Comparison of ENCODE assay signal across 20 mouse cellular contexts in the genomic region with DNA sequence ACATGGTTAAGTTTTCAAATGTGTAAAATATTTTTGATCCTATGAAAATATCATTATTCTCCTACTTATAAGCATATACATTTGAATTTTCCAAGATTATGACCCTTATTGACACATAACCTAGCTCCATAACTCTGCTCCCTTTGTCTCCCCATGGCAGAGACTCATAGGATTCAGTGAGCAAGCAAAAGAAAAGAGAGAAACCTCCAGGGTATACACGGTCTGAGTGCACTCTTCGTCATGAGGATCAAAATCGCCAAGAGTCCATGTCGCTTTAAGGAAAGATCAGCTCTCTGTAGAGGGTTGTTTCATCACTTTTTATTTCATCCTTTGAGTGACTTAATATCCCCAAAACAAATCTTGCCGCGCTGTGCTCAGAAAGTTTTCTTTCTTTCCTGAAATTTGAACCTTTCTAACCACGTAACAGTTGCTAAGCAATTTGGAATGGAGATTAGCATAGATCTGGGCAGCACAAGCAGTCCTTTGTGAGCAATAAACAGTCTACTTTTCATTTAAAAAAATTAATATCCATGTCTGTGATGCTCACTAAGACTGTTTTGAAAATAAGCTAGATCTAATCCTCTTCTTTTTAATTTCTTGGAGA.
A peak's percentile ranks its signal among the peaks of the same experiment; 100 is the strongest.
DNase-seq lines count a peak whose midpoint lies in the region; ATAC-seq and TF ChIP-seq lines count a peak whose summit lies in the region.
"Had no signal": no experiment of that assay in that cellular context is flagged by ENCODE, and none has a peak within 500 bp of the region (broad histone marks: within the 10 kb centered on the region; RNA-seq: fewer than 3 reads in every experiment).

No protein-coding gene starts in this region.

- 0 out of 2 replicates have a peak, but pooled peaks have one; percentile 69 for ATAC-seq in embryonic facial prominence, embryonic 13.5 days (ENCODE audit: insufficient number of reproducible peaks, insufficient read depth, low FRiP score, low TSS enrichment, low read depth)
- ATAC-seq in midbrain, embryonic 13.5 days = peak; percentile 64
- no peak for ATAC-seq in intestine, postnatal 0 days
- ATAC-seq: forebrain, embryonic 16.5 days had no signal

- H3K36me3 ChIP-seq in embryonic facial prominence, embryonic 13.5 days = no peaks in the 10 kb centered on the region
- no peaks in the 10 kb centered on the region for H3K36me3 ChIP-seq in midbrain, embryonic 13.5 days
- H3K36me3 ChIP-seq in intestine, postnatal 0 days (ENCODE audit: control insufficient read depth, insufficient read depth) = no peaks in the 10 kb centered on the region
- H3K36me3 ChIP-seq: neural tube, embryonic 12.5 days had no signal

- DNase-seq in gastrocnemius, adult 2 months = no peak
- no peak for DNase-seq in gastrocnemius, adult 8-10 months (ENCODE audit: low spot score in 2 of 2)
- peak; percentile 37 for DNase-seq in brain, embryonic 14.5 days (ENCODE audit: low read depth)
- no peak for DNase-seq in testis, postnatal 14 days (ENCODE audit: low spot score)
- DNase-seq in heart, postnatal 4 days = no peak
- DNase-seq: adrenal gland, postnatal 36 days; cerebellum, postnatal 25 days; gastrocnemius, postnatal 14 days; kidney, adult 8-10 months; kidney, postnatal 4 days; lung, adult 2 months; lung, postnatal 4 days; thymus, postnatal 4 days had no signal

- intact Hi-C loops in gastrocnemius, adult 2 months (cut with DNase I) = no loop called here

- peak overlapping the region; percentile 23 for H3K4me2 ChIP-seq in embryonic facial prominence, embryonic 13.5 days
- H3K4me2 ChIP-seq in midbrain, embryonic 13.5 days (replicated peaks) = 0 out of 2 replicates have a peak overlapping the region, but pooled peaks have one; percentile 15
- H3K4me2 ChIP-seq in intestine, postnatal 0 days (replicated peaks; ENCODE audit: low read depth) = no peak overlapping the region
- H3K4me2 ChIP-seq: liver, embryonic 11.5 days; neural tube, embryonic 12.5 days had no signal

- H3K27ac ChIP-seq in gastrocnemius, adult 2 months = no peak overlapping the region
- no peak overlapping the region; the same call in 1 of the 2 replicates for H3K27ac ChIP-seq in embryonic facial prominence, embryonic 13.5 days
- H3K27ac ChIP-seq in midbrain, embryonic 13.5 days = no peak overlapping the region
- H3K27ac ChIP-seq in intestine, postnatal 0 days (ENCODE audit: low read depth, low read length) = no peak overlapping the region
- H3K27ac ChIP-seq: neural tube, embryonic 12.5 days had no signal

- no peak for TF ChIP-seq POLR2A in brain, embryonic 14.5 days (IDR thresholded peaks at IDR 0.05; ENCODE audit: borderline replicate concordance, extremely low read depth, insufficient read depth, insufficient read length, poor library complexity, severe bottlenecking)

- peak overlapping the region; percentile 43 for H3K4me3 ChIP-seq in gastrocnemius, adult 2 months
- peak overlapping the region; percentile 1; the same call in 1 of the 2 replicates for H3K4me3 ChIP-seq in embryonic facial prominence, embryonic 13.5 days
- no peak overlapping the region for H3K4me3 ChIP-seq in midbrain, embryonic 13.5 days (replicated peaks)
- H3K4me3 ChIP-seq in intestine, postnatal 0 days (ENCODE audit: low read depth, low read length) = no peak overlapping the region
- H3K4me3 ChIP-seq: neural tube, embryonic 12.5 days had no signal

- H3K27me3 ChIP-seq in embryonic facial prominence, embryonic 13.5 days = no peaks in the 10 kb centered on the region
- 0 out of 2 replicates have a peak, but pooled peaks cover 4% of the 10 kb centered on the region for H3K27me3 ChIP-seq in midbrain, embryonic 13.5 days
- no peaks in the 10 kb centered on the region for H3K27me3 ChIP-seq in intestine, postnatal 0 days (replicated peaks; ENCODE audit: control insufficient read depth, insufficient read depth, low read length)
- H3K27me3 ChIP-seq: neural tube, embryonic 12.5 days; Patski had no signal

- no peaks in the 10 kb centered on the region for H3K9me3 ChIP-seq in embryonic facial prominence, embryonic 13.5 days
- H3K9me3 ChIP-seq in midbrain, embryonic 13.5 days = no peaks in the 10 kb centered on the region
- no peaks in the 10 kb centered on the region for H3K9me3 ChIP-seq in intestine, postnatal 0 days (ENCODE audit: control insufficient read depth)
- H3K9me3 ChIP-seq: neural tube, embryonic 12.5 days had no signal

- H3K4me1 ChIP-seq in embryonic facial prominence, embryonic 13.5 days = no peaks in the 10 kb centered on the region; the same call in 1 of the 2 replicates
- peaks cover 10% of the 10 kb centered on the region for H3K4me1 ChIP-seq in midbrain, embryonic 13.5 days (replicated peaks)
- no peaks in the 10 kb centered on the region for H3K4me1 ChIP-seq in intestine, postnatal 0 days (replicated peaks; ENCODE audit: control insufficient read depth, insufficient read depth, low read length)

- no peak for TF ChIP-seq CTCF in gastrocnemius, adult 2 months (IDR thresholded peaks at IDR 0.05)
- TF ChIP-seq CTCF in brain, embryonic 14.5 days (IDR thresholded peaks at IDR 0.05; ENCODE audit: borderline replicate concordance, extremely low read depth, insufficient read depth, insufficient read length) = no peak
- TF ChIP-seq CTCF in intestine, postnatal 0 days (IDR thresholded peaks at IDR 0.05; ENCODE audit: low read depth) = no peak

- 17% methylated on average over 7 of the region's 7 CpGs for WGBS in embryonic facial prominence, embryonic 13.5 days
- WGBS in midbrain, embryonic 13.5 days = 25% methylated on average over 7 of the region's 7 CpGs
- WGBS in intestine, postnatal 0 days = 79% methylated on average over 7 of the region's 7 CpGs

- H3K9ac ChIP-seq in embryonic facial prominence, embryonic 13.5 days = no peak overlapping the region
- H3K9ac ChIP-seq in midbrain, embryonic 13.5 days (replicated peaks) = no peak overlapping the region
- H3K9ac ChIP-seq in intestine, postnatal 0 days (ENCODE audit: low read depth, low read length) = no peak overlapping the region
- H3K9ac ChIP-seq: neural tube, embryonic 12.5 days had no signal

Comparison
In these comparisons a context has a peak if more than half of its experiments do, and no peak if none do; other contexts are left out.
1. H3K4me3 ChIP-seq: peak in gastrocnemius, adult 2 months (single experiment) and embryonic facial prominence, embryonic 13.5 days (single experiment); none in midbrain, embryonic 13.5 days (single experiment) and intestine, postnatal 0 days (single experiment).